Mouse (Mus musculus): Measurements from ENCODE around the gene 4930519P11Rik. TPM values are rescaled to one million over a fixed set of nuclear protein-coding genes. Genes with fewer than 3 reads are reported as not detected.

The 4930519P11Rik gene
- polyA plus RNA-seq, 1 experiment from 2014 or later, result 0.26 TPM

DNA sequence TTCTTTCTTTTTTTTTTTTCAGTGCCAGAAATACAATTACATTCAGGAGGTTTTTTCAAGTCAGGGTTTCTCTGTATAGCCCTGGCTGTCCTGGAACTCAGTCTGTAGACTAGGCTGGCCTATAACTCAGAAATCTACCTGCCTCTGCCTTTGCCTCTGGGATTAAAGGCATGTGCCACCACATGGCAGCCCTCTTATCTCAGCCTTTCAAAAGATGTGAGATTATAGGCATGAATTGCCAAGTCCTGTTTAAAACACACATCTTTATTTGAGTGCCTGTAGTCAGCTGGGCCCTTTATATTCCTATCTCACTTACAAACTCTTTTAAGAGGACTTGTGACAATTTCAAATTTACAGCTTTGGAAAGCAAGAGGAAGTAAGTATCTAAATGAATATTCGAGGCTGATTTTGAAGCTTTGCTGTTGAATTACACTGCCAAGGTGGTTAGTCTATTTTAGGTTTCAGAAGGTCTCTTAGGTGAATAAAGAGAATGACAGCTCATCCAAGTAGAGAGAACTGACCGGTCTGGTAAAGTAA is 42.7 kb upstream of the 4930519P11Rik start:
- TF ChIP-seq CTCF (IDR thresholded peaks at IDR 0.05; ENCODE audit: low read depth), result no peak
- 61% methylated on average over 2 of the region's 2 CpGs for WGBS
- H3K9ac ChIP-seq (ENCODE audit: low read depth, low read length), result no peak overlapping the region
- H3K27ac ChIP-seq (ENCODE audit: low read depth, low read length), result no peak overlapping the region
- no peak overlapping the region for H3K4me3 ChIP-seq (ENCODE audit: low read depth, low read length)
- H3K27me3 ChIP-seq (replicated peaks; ENCODE audit: control insufficient read depth, insufficient read depth, low read length), result no peaks in the 10 kb centered on the region
- H3K4me2 ChIP-seq (replicated peaks; ENCODE audit: low read depth), result peak overlapping the region; percentile 48
- peaks cover 4% of the 10 kb centered on the region; the same call in 1 of the 2 replicates for H3K4me1 ChIP-seq (replicated peaks; ENCODE audit: control insufficient read depth, insufficient read depth, low read length)
- no peak for ATAC-seq
- H3K36me3 ChIP-seq (ENCODE audit: control insufficient read depth, insufficient read depth), result 0 out of 2 replicates have a peak, but pooled peaks cover 5% of the 10 kb centered on the region
- no peaks in the 10 kb centered on the region for H3K9me3 ChIP-seq (ENCODE audit: control insufficient read depth)

DNA sequence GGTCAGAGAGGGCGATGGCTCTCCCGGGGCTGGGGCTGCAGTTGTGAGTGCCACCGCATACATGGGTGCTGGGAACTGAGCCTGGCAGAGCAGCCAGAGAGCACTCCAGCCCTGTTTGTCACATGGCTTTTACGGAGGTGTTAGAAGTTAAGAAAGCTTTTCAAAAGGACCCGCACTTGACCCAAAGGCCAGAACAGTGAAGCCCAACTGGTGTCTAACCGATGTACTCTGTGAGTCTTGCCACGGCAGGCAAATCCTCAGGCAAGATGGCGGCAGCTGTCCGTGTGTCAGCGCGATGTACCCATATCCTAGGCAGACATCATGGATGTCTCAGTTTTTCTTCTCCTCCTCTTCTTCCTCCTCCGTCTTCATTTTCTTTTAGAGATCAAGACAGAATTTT is 41.7 kb upstream of the 4930519P11Rik start:
- WGBS, result 95% methylated on average over 12 of the region's 12 CpGs
- no peak for ATAC-seq

DNA sequence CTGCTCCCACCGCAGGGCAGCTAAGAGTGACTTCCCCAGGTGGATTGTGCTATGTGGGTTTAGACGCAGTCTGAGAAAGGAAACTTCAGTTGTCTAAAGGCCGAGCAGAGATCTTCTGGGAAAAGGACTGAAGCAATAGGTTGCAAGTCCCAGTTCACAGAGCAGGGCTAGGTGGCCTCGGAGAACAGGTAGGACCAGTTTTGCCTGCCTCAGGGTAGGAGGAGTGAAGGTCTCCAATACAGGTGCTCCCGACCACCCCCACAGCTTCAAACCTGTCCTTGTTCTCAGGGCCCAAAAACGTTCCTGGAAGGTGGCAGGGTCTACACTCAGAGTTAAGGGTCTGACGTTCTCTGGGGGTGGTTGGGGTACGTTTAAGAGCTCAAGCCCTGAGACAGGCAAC is 38.1 kb upstream of the 4930519P11Rik start, which contains the start of gene Chmp4b:
Gene Chmp4b (plus strand): TSS at position 343 of the 400 bp plus-strand sequence.
- Histone ChIP-seq H3K27me3 (replicated peaks; ENCODE audit: control insufficient read depth, insufficient read depth, low read length) (no peaks in the 10 kb centered on the region), H3K36me3 (ENCODE audit: control insufficient read depth, insufficient read depth) (no peaks in the 10 kb centered on the region), H3K27ac (ENCODE audit: low read depth, low read length) (no peak within 1 kb of the TSS), H3K4me2 (replicated peaks; ENCODE audit: low read depth) (no peak within 1 kb of the TSS), H3K4me1 (replicated peaks; ENCODE audit: control insufficient read depth, insufficient read depth, low read length) (no peaks in the 10 kb centered on the region), H3K9me3 (ENCODE audit: control insufficient read depth) (no peaks in the 10 kb centered on the region), H3K4me3 (ENCODE audit: low read depth, low read length) (no peak within 1 kb of the TSS), H3K9ac (ENCODE audit: low read depth, low read length) (no peak within 1 kb of the TSS)
- 31% methylated on average over 8 of the region's 8 CpGs for whole genome bisulfite sequencing
- no peak for TF ChIP-seq CTCF (IDR thresholded peaks at IDR 0.05; ENCODE audit: low read depth)
- peak; percentile 63 for ATAC-seq

More for the DNA sequence above, 41.7 kb upstream of the 4930519P11Rik start:
- Histone ChIP-seq H3K4me2 (replicated peaks; ENCODE audit: low read depth) (no peak overlapping the region), H3K4me1 (replicated peaks; ENCODE audit: control insufficient read depth, insufficient read depth, low read length) (no peaks in the 10 kb centered on the region; the same call in 1 of the 2 replicates), H3K4me3 (ENCODE audit: low read depth, low read length) (no peak overlapping the region), H3K9me3 (ENCODE audit: control insufficient read depth) (no peaks in the 10 kb centered on the region), H3K36me3 (ENCODE audit: control insufficient read depth, insufficient read depth) (no peaks in the 10 kb centered on the region), H3K27me3 (replicated peaks; ENCODE audit: control insufficient read depth, insufficient read depth, low read length) (no peaks in the 10 kb centered on the region), H3K9ac (ENCODE audit: low read depth, low read length) (no peak overlapping the region), H3K27ac (ENCODE audit: low read depth, low read length) (no peak overlapping the region)
- TF ChIP-seq CTCF (IDR thresholded peaks at IDR 0.05; ENCODE audit: low read depth), result no peak

DNA sequence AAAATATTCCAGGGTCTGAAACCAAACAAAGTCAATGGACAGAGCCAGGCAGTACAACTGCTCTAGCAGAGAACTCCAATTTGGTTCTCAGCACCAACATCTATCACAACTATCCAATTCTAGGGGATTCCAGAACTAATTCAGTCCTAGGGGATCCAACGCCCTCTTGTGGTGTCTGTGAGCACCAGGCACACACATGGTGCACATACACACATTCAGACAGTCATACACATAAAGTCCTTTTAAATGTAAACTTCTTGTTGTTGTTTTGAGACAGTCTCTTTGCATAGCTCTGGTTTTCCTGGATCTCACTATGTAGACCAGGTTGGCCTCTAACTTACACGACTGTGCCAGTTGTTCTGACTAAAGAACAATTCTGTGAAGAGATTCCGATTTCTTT is 37.2 kb upstream of the 4930519P11Rik start:
- no peak overlapping the region for H3K9ac ChIP-seq (ENCODE audit: low read depth, low read length)
- 0 out of 2 replicates have a peak, but pooled peaks cover under 1% of the 10 kb centered on the region for H3K36me3 ChIP-seq (ENCODE audit: control insufficient read depth, insufficient read depth)
- H3K4me3 ChIP-seq (ENCODE audit: low read depth, low read length), result no peak overlapping the region
- WGBS, result 70% methylated on average over 3 of the region's 3 CpGs
- peak; percentile 25; the same call in 1 of the 2 replicates for TF ChIP-seq CTCF (IDR thresholded peaks at IDR 0.05; ENCODE audit: low read depth)
- H3K27me3 ChIP-seq (replicated peaks; ENCODE audit: control insufficient read depth, insufficient read depth, low read length), result no peaks in the 10 kb centered on the region
- ATAC-seq, result no peak
- H3K9me3 ChIP-seq (ENCODE audit: control insufficient read depth), result no peaks in the 10 kb centered on the region
- no peaks in the 10 kb centered on the region for H3K4me1 ChIP-seq (replicated peaks; ENCODE audit: control insufficient read depth, insufficient read depth, low read length)
- H3K4me2 ChIP-seq (replicated peaks; ENCODE audit: low read depth), result no peak overlapping the region
- no peak overlapping the region for H3K27ac ChIP-seq (ENCODE audit: low read depth, low read length)

DNA sequence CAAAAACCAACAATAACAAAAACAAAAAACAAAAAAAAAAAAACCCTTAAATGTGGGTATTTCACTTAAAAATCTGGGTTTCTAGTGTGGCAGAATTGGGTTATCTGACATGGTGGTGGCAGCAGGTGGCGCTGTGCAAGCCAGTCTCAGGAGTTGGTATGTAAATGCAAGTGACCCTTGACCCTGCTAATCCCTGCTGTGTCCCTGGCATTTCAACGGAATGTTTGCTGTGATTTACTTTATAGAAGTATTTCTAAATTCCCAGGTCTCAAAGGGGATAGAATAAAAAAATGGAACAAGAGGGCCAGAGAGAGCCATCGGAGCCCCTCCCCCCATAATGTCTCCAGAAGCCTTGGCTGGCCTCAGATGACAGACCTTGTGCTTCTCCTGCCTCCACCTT is 34.8 kb upstream of the 4930519P11Rik start:
- no peak for ATAC-seq

DNA sequence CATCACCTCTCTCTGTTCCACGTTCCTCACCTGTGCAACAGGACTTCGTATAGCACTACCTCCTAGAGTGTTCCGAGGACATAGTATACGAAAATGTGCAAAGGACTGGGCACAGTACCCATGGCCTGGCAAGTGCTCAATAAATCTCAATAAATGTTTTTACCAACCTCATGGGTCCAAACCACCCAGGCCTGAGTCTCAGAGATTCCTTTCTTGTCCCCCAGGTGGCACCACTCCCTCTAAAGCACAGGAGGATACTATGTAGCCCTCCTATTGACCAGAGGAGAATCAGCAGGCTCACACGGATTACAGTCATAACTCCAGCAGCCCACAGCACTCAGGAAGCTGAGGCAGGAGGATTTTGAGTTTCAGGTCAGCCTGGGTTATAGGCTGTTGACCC is 33.4 kb upstream of the 4930519P11Rik start:
- Histone ChIP-seq H3K36me3 (ENCODE audit: control insufficient read depth, insufficient read depth) (peaks cover 10% of the 10 kb centered on the region; the same call in 1 of the 2 replicates), H3K27me3 (replicated peaks; ENCODE audit: control insufficient read depth, insufficient read depth, low read length) (no peaks in the 10 kb centered on the region), H3K9me3 (ENCODE audit: control insufficient read depth) (no peaks in the 10 kb centered on the region), H3K27ac (ENCODE audit: low read depth, low read length) (no peak overlapping the region), H3K4me3 (ENCODE audit: low read depth, low read length) (no peak overlapping the region), H3K4me2 (replicated peaks; ENCODE audit: low read depth) (no peak overlapping the region), H3K9ac (ENCODE audit: low read depth, low read length) (no peak overlapping the region), H3K4me1 (replicated peaks; ENCODE audit: control insufficient read depth, insufficient read depth, low read length) (no peaks in the 10 kb centered on the region)
- 81% methylated on average over 5 of the region's 5 CpGs for WGBS
- TF ChIP-seq CTCF (IDR thresholded peaks at IDR 0.05; ENCODE audit: low read depth), result peak; percentile 69
- ATAC-seq, result no peak

More for the DNA sequence above, 34.8 kb upstream of the 4930519P11Rik start:
- Histone ChIP-seq H3K27ac (ENCODE audit: low read depth, low read length) (no peak overlapping the region), H3K27me3 (replicated peaks; ENCODE audit: control insufficient read depth, insufficient read depth, low read length) (no peaks in the 10 kb centered on the region), H3K4me2 (replicated peaks; ENCODE audit: low read depth) (no peak overlapping the region), H3K36me3 (ENCODE audit: control insufficient read depth, insufficient read depth) (peaks cover 10% of the 10 kb centered on the region; the same call in 1 of the 2 replicates), H3K4me3 (ENCODE audit: low read depth, low read length) (no peak overlapping the region), H3K9ac (ENCODE audit: low read depth, low read length) (no peak overlapping the region), H3K4me1 (replicated peaks; ENCODE audit: control insufficient read depth, insufficient read depth, low read length) (no peaks in the 10 kb centered on the region), H3K9me3 (ENCODE audit: control insufficient read depth) (no peaks in the 10 kb centered on the region)
- TF ChIP-seq CTCF (IDR thresholded peaks at IDR 0.05; ENCODE audit: low read depth), result peak; percentile 80
- WGBS, result 21% methylated on average over 3 of the region's 3 CpGs
